Mouse (Mus musculus) ES-Bruce4 (cell line): ENCODE measurements around the gene Pbrm1.

ENCODE experiments used
- CTCF ChIP-seq: IDR thresholded peaks from one replicate; pipeline ENCODE4 v1.8.1; 2011; ENCODE audit warnings: low read depth, low read length
- EP300 ChIP-seq: IDR thresholded peaks from 2 replicates; pipeline ENCODE4 v1.6.1; 2011; ENCODE audit warnings: low read depth, low read length; ENCODE audit not compliant: insufficient read depth
- POLR2A ChIP-seq: IDR thresholded peaks from one replicate; pipeline ENCODE4 v1.8.1; 2011; ENCODE audit warnings: low read length; ENCODE audit not compliant: insufficient read depth

DNA sequence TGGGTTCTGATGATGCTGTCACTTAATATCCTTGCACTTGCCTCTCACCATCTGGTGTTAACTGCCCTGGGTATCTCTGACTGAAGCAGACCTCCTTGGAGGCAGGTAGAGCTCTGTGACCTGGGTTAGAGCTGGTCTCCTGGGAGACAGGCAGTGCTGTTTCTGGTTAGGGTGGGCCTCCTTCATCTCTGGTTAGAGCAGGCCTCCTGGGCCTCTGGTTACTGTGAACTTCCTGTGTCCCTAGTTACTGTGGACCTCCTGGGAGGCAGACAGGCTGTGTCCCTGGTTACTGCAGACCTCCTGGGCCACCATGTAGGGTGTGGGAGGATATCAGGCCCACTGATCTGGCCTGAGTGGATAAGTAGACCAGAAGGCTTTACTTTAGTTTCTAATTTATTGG lies 22.5 kb upstream of the Pbrm1 start:
- TF ChIP-seq CTCF (no peak), POLR2A (no peak), EP300 (no peak)
